Mouse (Mus musculus) MEL (cell line): ENCODE measurements at regions not wholly inside any gene's neighbourhood (a gene's known extent, or its start where the extent isn't known, plus 50 kb on each side); places are given as distances from the start of the nearest gene placed in this dataset.

ENCODE experiments used
- DNase-seq: peaks from one replicate; pipeline ENCODE4 v3.0.0; 2011; ENCODE audit warnings: low read depth, low spot score
- H3K27ac ChIP-seq: 2 replicates; pipeline ENCODE4 v1.5.1; 2012; ENCODE audit warnings: low read depth, mild to moderate bottlenecking, control low read depth, low read length, moderate library complexity; ENCODE audit not compliant: control insufficient read depth
- H3K27me3 ChIP-seq, 2 experiments: fragments of 150-350 bp in 1 of 2; sonication (generic) in 1 of 2; 2 replicates each; pipeline ENCODE4 v1.6.1; 2012; ENCODE audit warnings: low read length in 2 of 2, mild to moderate bottlenecking in 2 of 2, improper control_type of control experiment in 1 of 2, moderate library complexity in 1 of 2; ENCODE audit not compliant: insufficient read depth in 2 of 2, control insufficient read depth in 1 of 2
- H3K36me3 ChIP-seq, 2 experiments: 2 replicates each; pipeline ENCODE4 v1.6.1; 2012 to 2014; ENCODE audit warnings: low read length in 2 of 2, improper control_type of control experiment in 1 of 2, inconsistent platforms in 1 of 2, mild to moderate bottlenecking in 1 of 2; ENCODE audit not compliant: insufficient read depth in 2 of 2, control insufficient read depth in 1 of 2
- H3K4me1 ChIP-seq, 2 experiments: fragments of 150-350 bp in 1 of 2; sonication (generic) in 1 of 2; 2 replicates each; pipeline ENCODE4 v1.6.1; 2012; ENCODE audit warnings: low read length in 2 of 2, improper control_type of control experiment in 1 of 2, mild to moderate bottlenecking in 1 of 2; ENCODE audit not compliant: insufficient read depth in 2 of 2, control insufficient read depth in 1 of 2
- H3K4me3 ChIP-seq, 2 experiments: fragments of 150-350 bp in 1 of 2; sonication (generic) in 1 of 2; 2 replicates each; pipeline ENCODE4 v1.5.1; 2012; ENCODE audit warnings: low read depth in 2 of 2, low read length in 2 of 2, mild to moderate bottlenecking in 2 of 2, moderate library complexity in 2 of 2, control low read depth in 1 of 2, improper control_type of control experiment in 1 of 2; ENCODE audit not compliant: control insufficient read depth in 1 of 2, insufficient read depth in 1 of 2
- H3K79me2 ChIP-seq: 2 replicates; pipeline ENCODE4 v1.6.1; 2012; ENCODE audit warnings: mild to moderate bottlenecking, low read length, moderate library complexity; ENCODE audit not compliant: control insufficient read depth, poor library complexity, insufficient read depth
- H3K9ac ChIP-seq: 2 replicates; pipeline ENCODE4 v1.6.1; 2012; ENCODE audit warnings: low read depth, mild to moderate bottlenecking, control low read depth, low read length, moderate library complexity; ENCODE audit not compliant: control insufficient read depth, poor library complexity, severe bottlenecking
- H3K9me3 ChIP-seq: fragments of 150-350 bp; sonication (generic); replicated peaks from 2 replicates; pipeline ENCODE4 v1.6.1; 2012; ENCODE audit warnings: mild to moderate bottlenecking, low read length, improper control_type of control experiment, moderate library complexity; ENCODE audit not compliant: insufficient read depth
- CTCF ChIP-seq, 3 experiments: IDR thresholded peaks in 2 of 3; conservative IDR thresholded peaks in 1 of 3; 2 replicates each; pipeline ENCODE4 v1.5.1; 2011 to 2012; ENCODE audit warnings: low read length in 3 of 3, low read depth in 2 of 3, mild to moderate bottlenecking in 2 of 3, improper control_type of control experiment in 1 of 3, inconsistent platforms in 1 of 3, mixed read lengths in 1 of 3, moderate library complexity in 1 of 3; ENCODE audit not compliant: control insufficient read depth in 1 of 3, insufficient read depth in 1 of 3, poor library complexity in 1 of 3, severe bottlenecking in 1 of 3
- E2F4 ChIP-seq: IDR thresholded peaks from 2 replicates; pipeline ENCODE4 v1.6.1; 2011; ENCODE audit warnings: low read depth, low read length, improper control_type of control experiment, borderline replicate concordance
- EP300 ChIP-seq, 2 experiments: IDR thresholded peaks; 2 replicates each; pipeline ENCODE4 v1.6.1; 2011; ENCODE audit warnings: improper control_type of control experiment in 2 of 2, low read length in 2 of 2, low read depth in 1 of 2, mild to moderate bottlenecking in 1 of 2
- ETS1 ChIP-seq: IDR thresholded peaks from 2 replicates; pipeline ENCODE4 v1.6.1; 2012; ENCODE audit warnings: low read depth, mild to moderate bottlenecking, inconsistent platforms, low read length, improper control_type of control experiment, moderate library complexity
- GABPA ChIP-seq: IDR thresholded peaks from 2 replicates; pipeline ENCODE4 v1.6.1; 2012; ENCODE audit warnings: low read depth, mild to moderate bottlenecking, inconsistent platforms, low read length, improper control_type of control experiment, moderate library complexity
- HCFC1 ChIP-seq: IDR thresholded peaks from 2 replicates; pipeline ENCODE4 v1.6.1; 2012; ENCODE audit warnings: low read depth, mild to moderate bottlenecking, inconsistent platforms, low read length, improper control_type of control experiment, moderate library complexity
- KAT2A ChIP-seq: conservative IDR thresholded peaks from 2 replicates; pipeline ENCODE4 v1.6.1; 2012; ENCODE audit warnings: low read depth, low read length, improper control_type of control experiment, inconsistent platforms
- MAX ChIP-seq: IDR thresholded peaks from 2 replicates; pipeline ENCODE4 v1.6.1; 2011; ENCODE audit warnings: low read length, improper control_type of control experiment
- MAZ ChIP-seq: IDR thresholded peaks from 2 replicates; pipeline ENCODE4 v1.6.1; 2012; ENCODE audit warnings: low read depth, mild to moderate bottlenecking, inconsistent platforms, low read length, improper control_type of control experiment
- MEF2A ChIP-seq: IDR thresholded peaks from 2 replicates; pipeline ENCODE4 v1.6.1; 2014; ENCODE audit warnings: low read depth, mild to moderate bottlenecking, inconsistent platforms, low read length, improper control_type of control experiment; ENCODE audit not compliant: poor library complexity, insufficient replicate concordance, severe bottlenecking; ENCODE audit errors: extremely low read depth
- MXI1 ChIP-seq: IDR thresholded peaks from 2 replicates; pipeline ENCODE4 v1.6.1; 2011; ENCODE audit warnings: mild to moderate bottlenecking, low read depth, low read length, improper control_type of control experiment
- NELFE ChIP-seq: IDR thresholded peaks from 2 replicates; pipeline ENCODE4 v1.6.1; 2011; ENCODE audit warnings: low read depth, low read length, improper control_type of control experiment
- NRF1 ChIP-seq: IDR thresholded peaks from 2 replicates; pipeline ENCODE4 v1.6.1; 2014; ENCODE audit warnings: low read depth, mild to moderate bottlenecking, inconsistent platforms, low read length, improper control_type of control experiment, moderate library complexity; ENCODE audit not compliant: poor library complexity, insufficient read depth, severe bottlenecking
- POLR2AphosphoS2 ChIP-seq: IDR thresholded peaks from 2 replicates; pipeline ENCODE4 v1.6.1; 2011; ENCODE audit warnings: low read length, improper control_type of control experiment
- POLR2AphosphoS5 ChIP-seq: IDR thresholded peaks from 2 replicates; pipeline ENCODE4 v1.6.1; 2012; ENCODE audit warnings: low read depth, borderline replicate concordance, mild to moderate bottlenecking, inconsistent platforms, low read length, moderate library complexity, mixed read lengths
- RCOR1 ChIP-seq: IDR thresholded peaks from 2 replicates; pipeline ENCODE4 v1.6.1; 2012; ENCODE audit warnings: low read depth, mild to moderate bottlenecking, inconsistent platforms, low read length, improper control_type of control experiment
- SIN3A ChIP-seq: IDR thresholded peaks from 2 replicates; pipeline ENCODE4 v1.6.1; 2012; ENCODE audit warnings: low read length, improper control_type of control experiment, inconsistent platforms
- SMC3 ChIP-seq: IDR thresholded peaks from 2 replicates; pipeline ENCODE4 v1.6.1; 2011; ENCODE audit warnings: low read depth, low read length, improper control_type of control experiment
- TAL1 ChIP-seq: IDR thresholded peaks from 2 replicates; pipeline ENCODE4 v1.6.1; 2012; ENCODE audit warnings: mild to moderate bottlenecking, inconsistent platforms, low read length, moderate library complexity, mixed read lengths
- TCF12 ChIP-seq: IDR thresholded peaks from 2 replicates; pipeline ENCODE4 v1.6.1; 2014; ENCODE audit warnings: low read depth, mild to moderate bottlenecking, inconsistent platforms, low read length, improper control_type of control experiment, moderate library complexity
- UBTF ChIP-seq: IDR thresholded peaks from 2 replicates; pipeline ENCODE4 v1.6.1; 2012; ENCODE audit warnings: low read depth, mild to moderate bottlenecking, inconsistent platforms, low read length, improper control_type of control experiment, moderate library complexity, borderline replicate concordance; ENCODE audit not compliant: insufficient read depth
- USF1 ChIP-seq: IDR thresholded peaks from 2 replicates; pipeline ENCODE4 v1.6.1; 2014; ENCODE audit warnings: low read depth, mild to moderate bottlenecking, inconsistent platforms, low read length, improper control_type of control experiment, moderate library complexity
- USF2 ChIP-seq, 2 experiments: IDR thresholded peaks; 2 replicates each; pipeline ENCODE4 v1.6.1; 2011 to 2012; ENCODE audit warnings: improper control_type of control experiment in 2 of 2, low read length in 2 of 2, borderline replicate concordance in 1 of 2, inconsistent platforms in 1 of 2, low read depth in 1 of 2, mild to moderate bottlenecking in 1 of 2; ENCODE audit not compliant: insufficient read depth in 1 of 2
- ZKSCAN1 ChIP-seq: IDR thresholded peaks from 2 replicates; pipeline ENCODE4 v1.6.1; 2012; ENCODE audit warnings: low read depth, mild to moderate bottlenecking, inconsistent platforms, low read length, improper control_type of control experiment, moderate library complexity
- ZNF384 ChIP-seq: IDR thresholded peaks from 2 replicates; pipeline ENCODE4 v1.6.1; 2012; ENCODE audit warnings: low read depth, mild to moderate bottlenecking, inconsistent platforms, low read length, improper control_type of control experiment

- TF ChIP-seq TCF12 (no peak), ZNF384 (no peak), MAX (no peak), ETS1 (no peak), USF2 (IDR thresholded peaks at IDR 0.05; ENCODE audit: borderline replicate concordance in 1 of 2, insufficient read depth in 1 of 2, low read depth in 1 of 2, low read length in 2 of 2) (no peak), POLR2AphosphoS2 (no peak), ZKSCAN1 (no peak), MXI1 (no peak), MAZ (no peak), HCFC1 (no peak), RCOR1 (no peak), CTCF (IDR thresholded peaks at IDR 0.05 in 2 of 3, conservative IDR thresholded peaks at IDR 0.05 in 1 of 3; ENCODE audit: control insufficient read depth in 1 of 3, insufficient read depth in 1 of 3, low read depth in 2 of 3, low read length in 3 of 3, poor library complexity in 1 of 3, severe bottlenecking in 1 of 3) (no peak), EP300 (IDR thresholded peaks at IDR 0.05; ENCODE audit: low read depth in 1 of 2, low read length in 2 of 2) (no peak), NELFE (no peak)
- no peak for DNase-seq
- no peak overlapping the region for H3K9ac ChIP-seq
- no peak overlapping the region for H3K27ac ChIP-seq
- H3K79me2 ChIP-seq: no peaks in the 10 kb centered on the region
- H3K4me3 ChIP-seq: no peak overlapping the region
- H3K4me1 ChIP-seq: no peaks in the 10 kb centered on the region
- no peaks in the 10 kb centered on the region for H3K36me3 ChIP-seq
- no peaks in the 10 kb centered on the region for H3K27me3 ChIP-seq
- H3K9me3 ChIP-seq: no peaks in the 10 kb centered on the region
Measured at GRCm38 (mm10) chr9:74592757-74593156, 269.0 kb upstream of the Onecut1 start.

- H3K36me3 ChIP-seq: no peaks in the 10 kb centered on the region
- H3K4me1 ChIP-seq: no peaks in the 10 kb centered on the region
- no peak for TF ChIP-seq MAZ
- TF ChIP-seq CTCF (IDR thresholded peaks at IDR 0.05 in 2 of 3, conservative IDR thresholded peaks at IDR 0.05 in 1 of 3; ENCODE audit: control insufficient read depth in 1 of 3, insufficient read depth in 1 of 3, low read depth in 2 of 3, low read length in 3 of 3, poor library complexity in 1 of 3, severe bottlenecking in 1 of 3): peak in 1 of 3 experiments; percentile 10; a peak in 1 of 6 replicates
- no peak overlapping the region for H3K27ac ChIP-seq
- H3K9me3 ChIP-seq: no peaks in the 10 kb centered on the region
- H3K4me3 ChIP-seq: no peak overlapping the region
- no peaks in the 10 kb centered on the region for H3K27me3 ChIP-seq
- peak; percentile 3 for DNase-seq
- H3K9ac ChIP-seq: no peak overlapping the region
- no peaks in the 10 kb centered on the region for H3K79me2 ChIP-seq
Measured at GRCm38 (mm10) chr9:74593970-74594369, 267.8 kb upstream of the Onecut1 start.

GRCm38 (mm10) chr9:74604415-74604814, 257.3 kb upstream of the Onecut1 start:
- Histone ChIP-seq H3K27me3 (no peaks in the 10 kb centered on the region), H3K27ac (no peak overlapping the region), H3K9ac (no peak overlapping the region), H3K79me2 (no peaks in the 10 kb centered on the region), H3K4me3 (no peak overlapping the region), H3K9me3 (no peaks in the 10 kb centered on the region), H3K4me1 (no peaks in the 10 kb centered on the region)
- no peak for DNase-seq
- no peak for TF ChIP-seq USF1
- no peak for TF ChIP-seq GABPA
- no peak for TF ChIP-seq UBTF
- no peak for TF ChIP-seq ZKSCAN1
- no peak for TF ChIP-seq POLR2AphosphoS5
- no peak for TF ChIP-seq NRF1
- no peak for TF ChIP-seq HCFC1
- no peak for TF ChIP-seq SMC3
- TF ChIP-seq TAL1: no peak
- TF ChIP-seq POLR2AphosphoS2: no peak
- TF ChIP-seq CTCF (IDR thresholded peaks at IDR 0.05 in 2 of 3, conservative IDR thresholded peaks at IDR 0.05 in 1 of 3; ENCODE audit: control insufficient read depth in 1 of 3, insufficient read depth in 1 of 3, low read depth in 2 of 3, low read length in 3 of 3, poor library complexity in 1 of 3, severe bottlenecking in 1 of 3): no peak
- TF ChIP-seq MEF2A: no peak
- TF ChIP-seq E2F4: no peak
- no peak for TF ChIP-seq KAT2A
- no peak for TF ChIP-seq SIN3A
- TF ChIP-seq, all 39 proteins: peak for 0
- H3K36me3 ChIP-seq: no peaks in the 10 kb centered on the region
